Mouse (Mus musculus) liver, adult 2 months (tissue): ENCODE measurements at regions not wholly inside any gene's neighbourhood (a gene's known extent, or its start where the extent isn't known, plus 50 kb on each side); places are given as distances from the start of the nearest gene placed in this dataset.

Experiments used
- DNase-seq: peaks from one replicate; pipeline ENCODE4 v3.0.0-alpha.2; 2011; ENCODE audit warnings: low read depth, low spot score; ENCODE audit errors: extremely low read depth
- H3K27ac ChIP-seq: fragments of 200-500 bp; replicated peaks from 2 replicates; pipeline ENCODE4 v1.5.1; 2012; ENCODE audit warnings: low read depth, mild to moderate bottlenecking, control low read depth, inconsistent platforms, low read length; ENCODE audit not compliant: insufficient read depth
- H3K27me3 ChIP-seq: fragments of 200-500 bp; 2 replicates; pipeline ENCODE4 v1.6.1; 2012; ENCODE audit warnings: mild to moderate bottlenecking, moderate library complexity, low read length, inconsistent platforms; ENCODE audit not compliant: control insufficient read depth, insufficient read depth
- H3K36me3 ChIP-seq: fragments of 200-500 bp; 2 replicates; pipeline ENCODE4 v1.6.1; 2012; ENCODE audit warnings: low read length, inconsistent platforms; ENCODE audit not compliant: control insufficient read depth, insufficient read depth
- H3K4me1 ChIP-seq: fragments of 200-500 bp; 2 replicates; pipeline ENCODE4 v1.6.1; 2011; ENCODE audit warnings: low read length; ENCODE audit not compliant: control insufficient read depth, insufficient read depth
- H3K4me3 ChIP-seq: fragments of 200-500 bp; 2 replicates; pipeline ENCODE4 v1.5.1; 2011; ENCODE audit warnings: low read depth, mild to moderate bottlenecking, control low read depth, low read length, moderate library complexity; ENCODE audit not compliant: insufficient read depth
- H3K79me2 ChIP-seq: fragments of 200-500 bp; 2 replicates; pipeline ENCODE4 v1.6.1; 2012; ENCODE audit warnings: inconsistent platforms, mild to moderate bottlenecking, low read length, moderate library complexity; ENCODE audit not compliant: control insufficient read depth, insufficient read depth
- H3K9ac ChIP-seq: fragments of 200-500 bp; 2 replicates; pipeline ENCODE4 v1.6.1; 2012; ENCODE audit warnings: low read depth, mild to moderate bottlenecking, control low read depth, inconsistent platforms, low read length
- CTCF ChIP-seq: fragments of 200-500 bp; IDR thresholded peaks from 2 replicates; pipeline ENCODE4 v1.5.1; 2011; ENCODE audit warnings: low read depth, low read length, control low read depth
- POLR2A ChIP-seq: fragments of 200-500 bp; IDR thresholded peaks from 2 replicates; pipeline ENCODE4 v1.6.1; 2011; ENCODE audit warnings: low read length, control low read depth; ENCODE audit not compliant: insufficient read depth; ENCODE audit errors: extremely low read depth
- WGBS: fragments of 180-500 bp; shearing (Covaris S2); methylation state at CpG from one replicate; pipeline ENCODE4 v1.1.7; 2018; 5-methylcytosine and 5-hydroxymethylcytosine counted together

DNA sequence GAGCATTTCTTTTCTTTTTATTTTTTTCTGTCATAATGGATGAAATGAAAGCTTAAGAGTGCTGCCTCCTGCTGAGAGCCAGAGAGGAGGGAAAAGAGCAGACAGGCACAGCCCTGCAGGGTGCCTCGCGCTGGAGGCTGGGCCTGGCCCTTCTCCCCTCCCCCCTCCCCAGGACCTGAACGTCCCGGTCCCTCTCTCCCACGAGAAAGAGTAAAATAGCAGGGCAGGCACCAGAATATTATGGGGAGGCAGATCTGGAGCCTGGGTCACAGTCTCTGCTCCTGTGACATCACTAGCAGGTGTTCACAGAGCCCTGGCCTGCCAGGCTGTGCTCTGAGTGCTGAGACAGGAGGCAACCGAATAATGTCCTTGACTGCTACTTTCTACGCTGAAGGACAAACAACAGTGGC is 103.3 kb upstream of the Sulf2 start:
- TF ChIP-seq POLR2A (no peak), CTCF (no peak)

DNA sequence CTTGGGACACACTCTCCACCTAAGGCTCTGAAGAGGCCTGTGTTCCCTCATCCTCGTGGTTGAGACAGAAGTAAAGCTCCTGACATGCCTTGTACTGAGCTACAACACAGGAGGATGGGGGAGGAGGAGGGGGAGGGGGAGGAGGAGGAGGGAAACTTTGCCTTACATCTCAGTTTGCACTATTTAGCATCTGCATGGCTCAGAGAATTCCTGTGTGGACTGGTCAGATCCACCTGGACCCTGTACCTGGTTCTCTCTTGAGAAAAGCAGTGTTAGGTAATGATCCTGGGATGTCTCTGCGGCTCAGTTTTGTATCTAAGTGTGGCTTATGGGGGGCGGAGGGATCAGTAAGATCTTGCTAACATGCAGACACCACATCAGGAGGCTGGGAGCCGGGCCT is 102.2 kb upstream of the Sulf2 start:
- DNase-seq = no peak
- no peaks in the 10 kb centered on the region for H3K79me2 ChIP-seq
- no peaks in the 10 kb centered on the region for H3K27me3 ChIP-seq
- no peaks in the 10 kb centered on the region for H3K36me3 ChIP-seq
- WGBS = 83% methylated on average over 4 of the region's 4 CpGs
- H3K4me1 ChIP-seq = 0 out of 2 replicates have a peak, but pooled peaks cover 3% of the 10 kb centered on the region
- TF ChIP-seq CTCF (no peak), POLR2A (no peak)
- H3K9ac ChIP-seq = no peak overlapping the region
- H3K4me3 ChIP-seq = no peak overlapping the region
- no peak overlapping the region for H3K27ac ChIP-seq

More for the DNA sequence above, 103.3 kb upstream of the Sulf2 start:
- no peak for DNase-seq
- Histone ChIP-seq H3K79me2 (no peaks in the 10 kb centered on the region), H3K9ac (no peak overlapping the region), H3K4me3 (no peak overlapping the region), H3K27ac (no peak overlapping the region), H3K36me3 (no peaks in the 10 kb centered on the region), H3K4me1 (0 out of 2 replicates have a peak, but pooled peaks cover 3% of the 10 kb centered on the region), H3K27me3 (no peaks in the 10 kb centered on the region)
- WGBS = 35% methylated on average over 7 of the region's 7 CpGs

DNA sequence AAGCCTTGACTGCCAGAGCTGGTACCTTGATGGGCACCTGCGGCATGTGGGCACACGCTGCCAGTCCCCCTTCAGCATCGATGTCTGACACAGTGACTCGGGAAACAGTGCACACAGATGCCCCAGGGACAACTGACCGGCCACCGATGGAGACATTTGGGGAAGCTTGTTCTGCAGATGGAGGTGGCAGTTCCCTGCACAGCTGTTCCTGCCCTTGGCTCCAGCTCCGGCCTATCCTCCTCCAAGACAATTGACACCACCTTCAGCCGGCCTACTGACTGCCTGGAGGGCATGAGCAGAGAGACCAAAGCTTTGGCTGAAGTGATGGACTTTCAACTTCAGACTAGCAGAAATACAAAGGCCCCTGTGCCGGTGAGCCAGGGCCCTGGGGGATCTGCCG is 100.7 kb upstream of the Sulf2 start:
- Histone ChIP-seq H3K27me3 (no peaks in the 10 kb centered on the region), H3K36me3 (no peaks in the 10 kb centered on the region), H3K27ac (no peak overlapping the region), H3K4me3 (no peak overlapping the region), H3K79me2 (no peaks in the 10 kb centered on the region), H3K4me1 (no peaks in the 10 kb centered on the region), H3K9ac (no peak overlapping the region)
- 96% methylated on average over 10 of the region's 10 CpGs for WGBS
- TF ChIP-seq POLR2A (no peak), CTCF (no peak)
- DNase-seq = no peak

DNA sequence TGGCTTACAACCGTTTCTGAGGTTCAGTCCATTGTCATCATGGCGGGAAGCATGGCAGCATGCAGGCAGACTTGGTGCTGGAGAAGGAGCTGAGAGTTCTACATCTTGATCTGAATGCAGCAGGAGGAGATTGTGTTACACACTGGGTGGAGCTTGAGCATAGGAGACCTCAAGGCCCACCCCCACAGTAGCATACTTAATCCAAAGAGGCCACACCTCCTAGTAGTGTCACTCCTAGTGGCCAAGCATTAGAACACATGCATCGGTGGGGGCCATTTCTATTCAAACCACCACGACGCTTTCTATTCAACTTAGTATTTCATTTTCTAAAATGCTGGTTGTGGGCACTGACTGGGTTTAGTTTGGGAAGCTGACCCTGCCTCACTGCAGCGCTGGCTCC is 99.1 kb upstream of the Sulf2 start:
- Histone ChIP-seq H3K4me3 (no peak overlapping the region), H3K36me3 (no peaks in the 10 kb centered on the region), H3K79me2 (no peaks in the 10 kb centered on the region), H3K27ac (no peak overlapping the region), H3K27me3 (no peaks in the 10 kb centered on the region), H3K4me1 (no peaks in the 10 kb centered on the region), H3K9ac (no peak overlapping the region)
- DNase-seq = no peak
- WGBS = 93% methylated on average over 6 of the region's 6 CpGs
- no peak for TF ChIP-seq CTCF
- no peak for TF ChIP-seq POLR2A

DNA sequence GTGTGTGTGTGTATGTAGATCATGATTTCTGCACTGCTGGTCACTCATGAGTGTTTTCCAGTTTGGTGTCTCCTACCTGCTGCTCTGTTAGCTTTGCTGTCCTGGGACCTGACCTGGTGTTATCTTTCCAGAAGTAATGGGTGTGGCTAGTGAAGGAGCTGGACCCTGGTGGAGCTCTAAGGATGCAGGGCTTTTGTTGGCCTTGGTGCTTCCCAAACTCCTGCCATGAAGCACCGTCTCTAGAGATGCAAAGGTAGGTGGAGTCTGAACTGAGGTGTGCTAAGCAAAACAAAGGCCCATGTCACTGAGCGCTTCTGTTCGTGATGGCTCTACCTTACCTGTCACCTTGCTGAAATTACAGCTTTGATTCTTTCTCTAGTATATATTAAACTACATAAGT is 96.6 kb upstream of the Sulf2 start:
- WGBS = 99% methylated on average over 3 of the region's 3 CpGs
- no peak overlapping the region for H3K9ac ChIP-seq
- no peak overlapping the region for H3K27ac ChIP-seq
- no peak for DNase-seq
- TF ChIP-seq CTCF (no peak), POLR2A (no peak)
- H3K27me3 ChIP-seq = no peaks in the 10 kb centered on the region
- no peaks in the 10 kb centered on the region for H3K79me2 ChIP-seq
- no peak overlapping the region for H3K4me3 ChIP-seq
- H3K4me1 ChIP-seq = no peaks in the 10 kb centered on the region
- H3K36me3 ChIP-seq = no peaks in the 10 kb centered on the region

DNA sequence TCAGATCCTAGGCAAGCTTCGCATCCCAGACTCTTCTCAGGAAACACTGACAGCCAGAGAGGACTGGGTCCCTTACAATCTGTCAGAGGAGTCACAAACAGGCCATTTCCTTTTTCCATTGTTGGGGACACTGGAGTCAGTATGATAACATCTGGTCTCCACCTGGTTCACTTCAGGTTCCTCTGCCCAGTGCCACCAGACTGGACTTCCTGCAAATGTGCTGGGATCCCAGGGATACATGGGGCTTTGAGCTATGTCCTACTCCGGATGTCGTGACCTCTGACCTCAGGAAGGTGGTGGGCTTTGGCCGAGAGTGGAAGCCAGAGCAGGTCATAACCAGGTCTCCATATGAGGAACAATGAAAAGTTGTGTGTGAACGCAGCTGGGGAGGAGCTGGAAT is 96.0 kb upstream of the Sulf2 start:
- Histone ChIP-seq H3K9ac (no peak overlapping the region), H3K27ac (no peak overlapping the region), H3K36me3 (no peaks in the 10 kb centered on the region), H3K4me1 (peaks cover 4% of the 10 kb centered on the region), H3K27me3 (no peaks in the 10 kb centered on the region), H3K79me2 (no peaks in the 10 kb centered on the region), H3K4me3 (no peak overlapping the region)
- TF ChIP-seq POLR2A = no peak
- TF ChIP-seq CTCF = no peak
- 75% methylated on average over 5 of the region's 5 CpGs for WGBS
- no peak for DNase-seq
